Mouse (Mus musculus) embryonic facial prominence, embryonic 12.5 days (tissue): ENCODE measurements around the gene Gm13304. TPM values are rescaled to one million over a fixed set of nuclear protein-coding genes. Genes with fewer than 3 reads are reported as not detected.
"Not testable (repeated sequence)": the region's sequence is repeated elsewhere in the genome, so short reads cannot be mapped to it uniquely, and the experiment has no call there.

Experiments
- ATAC-seq: fragments of 200-750 bp; cut with Nextera tagmentation; 2 replicates; pipeline ENCODE4 v1.8.0; 2017; ENCODE audit not compliant: insufficient number of reproducible peaks, insufficient read depth, low FRiP score, low TSS enrichment
- H3K27ac ChIP-seq: fragments of 300-500 bp; sonication (generic); 2 replicates; pipeline ENCODE4 v1.5.1; 2016; ENCODE audit warnings: mild to moderate bottlenecking
- H3K27me3 ChIP-seq: fragments of 300-500 bp; sonication (generic); 2 replicates; pipeline ENCODE4 v1.6.1; 2016; ENCODE audit warnings: mild to moderate bottlenecking, moderate library complexity
- H3K36me3 ChIP-seq: fragments of 300-500 bp; sonication (generic); 2 replicates; pipeline ENCODE4 v1.6.1; 2016; ENCODE audit warnings: mild to moderate bottlenecking
- H3K4me1 ChIP-seq: fragments of 300-500 bp; sonication (generic); 2 replicates; pipeline ENCODE4 v1.6.1; 2016
- H3K4me2 ChIP-seq: fragments of 300-500 bp; sonication (generic); replicated peaks from 2 replicates; pipeline ENCODE4 v1.6.1; 2016; ENCODE audit warnings: mild to moderate bottlenecking, moderate library complexity
- H3K4me3 ChIP-seq: fragments of 300-500 bp; sonication (generic); 2 replicates; pipeline ENCODE4 v1.5.1; 2016; ENCODE audit warnings: mild to moderate bottlenecking
- H3K9ac ChIP-seq: fragments of 300-500 bp; sonication (generic); 2 replicates; pipeline ENCODE4 v1.6.1; 2016; ENCODE audit warnings: mild to moderate bottlenecking, moderate library complexity
- H3K9me3 ChIP-seq: fragments of 300-500 bp; sonication (generic); 2 replicates; pipeline ENCODE4 v1.6.1; 2016; ENCODE audit warnings: mild to moderate bottlenecking, moderate library complexity
- WGBS: fragments of 180-500 bp; shearing (Covaris S2); methylation state at CpG from one replicate; pipeline ENCODE4 v1.1.7; 2016; 5-methylcytosine and 5-hydroxymethylcytosine counted together
- polyA plus RNA-seq: library from polyadenylated mRNA; unstranded; fragments of >200 nt; fragmentation: Nextera tagmentation; extraction: Ambion mirVana; gene quantifications from 2 replicates; pipeline ENCODE4 v1.2.1, GENCODE M21; 2016

Gm13304 gene
- polyA plus RNA-seq = 26.6 TPM in 1 of 2 replicates, not detected in the other

GRCm38 (mm10) chr4:42114517-42114916 lies at the start of gene Gm13304:
TSS of gene Gm13304 (plus strand) at chr4:42114817.
- H3K36me3 ChIP-seq, H3K9me3 ChIP-seq, H3K4me3 ChIP-seq, H3K27ac ChIP-seq, ATAC-seq, H3K4me2 ChIP-seq, H3K4me1 ChIP-seq, H3K9ac ChIP-seq, H3K27me3 ChIP-seq: not testable (repeated sequence)
- WGBS = no CpG with 5 or more reads among the region's 5 CpGs

- WGBS = no CpG with 5 or more reads among the region's 2 CpGs
- H3K9ac ChIP-seq, ATAC-seq, H3K4me2 ChIP-seq, H3K4me3 ChIP-seq, H3K27me3 ChIP-seq, H3K36me3 ChIP-seq, H3K9me3 ChIP-seq, H3K4me1 ChIP-seq, H3K27ac ChIP-seq: not testable (repeated sequence)
These were observed 23.7 kb upstream of the Gm13304 start, which contains the start of gene Gm3893 for GRCm38 (mm10) chr4:42090907-42091306. TSS of gene Gm3893 (plus strand) at chr4:42091207.

GRCm38 (mm10) chr4:42153136-42153535 lies 38.5 kb downstream of the Gm13304 start, which contains the start of gene Gm13306:
TSS of gene Gm13306 (plus strand) at chr4:42153436.
- H3K27ac ChIP-seq, H3K27me3 ChIP-seq, H3K9me3 ChIP-seq, H3K4me2 ChIP-seq, H3K9ac ChIP-seq, H3K36me3 ChIP-seq, ATAC-seq, H3K4me1 ChIP-seq, H3K4me3 ChIP-seq: not testable (repeated sequence)
- WGBS = no CpG with 5 or more reads among the region's 9 CpGs

Other genes starting within 250 kb of the Gm13304 start
- gene Gm21541, start 211.2 kb upstream of the Gm13304 start, polyA plus RNA-seq = 11.7 TPM in 1 of 2 replicates, not detected in the other
- 4.0 and 4.4 TPM in 2 replicates for gene Gm20878, start 173.2 kb upstream of the Gm13304 start, polyA plus RNA-seq
- gene Fam205a4, start 148.8 kb upstream of the Gm13304 start, polyA plus RNA-seq = 0.32 and 0.37 TPM in 2 replicates
- gene Gm21093, start 80.1 kb upstream of the Gm13304 start, polyA plus RNA-seq = 0.24 TPM in 1 of 2 replicates, not detected in the other
- gene Gm3893, start 23.6 kb upstream of the Gm13304 start, polyA plus RNA-seq = not detected in 2 replicates
- gene Gm13306, start 38.6 kb downstream of the Gm13304 start, polyA plus RNA-seq = not detected in 2 replicates
- gene Gm13305, start 53.8 kb downstream of the Gm13304 start, polyA plus RNA-seq = not detected in 2 replicates
- gene Gm10600, start 125.8 kb downstream of the Gm13304 start, polyA plus RNA-seq = not detected in 2 replicates
- gene Ccl21b, start 140.9 kb downstream of the Gm13304 start, polyA plus RNA-seq = not detected in 2 replicates
- not detected in 2 replicates for gene Gm21953, start 179.4 kb downstream of the Gm13304 start, polyA plus RNA-seq
- not detected in 2 replicates for gene Fam205a3, start 203.5 kb downstream of the Gm13304 start, polyA plus RNA-seq